Mouse (Mus musculus): ENCODE measurements at regions not wholly inside any gene's neighbourhood (a gene's known extent, or its start where the extent isn't known, plus 50 kb on each side); places are given as distances from the start of the nearest gene placed in this dataset.

DNA sequence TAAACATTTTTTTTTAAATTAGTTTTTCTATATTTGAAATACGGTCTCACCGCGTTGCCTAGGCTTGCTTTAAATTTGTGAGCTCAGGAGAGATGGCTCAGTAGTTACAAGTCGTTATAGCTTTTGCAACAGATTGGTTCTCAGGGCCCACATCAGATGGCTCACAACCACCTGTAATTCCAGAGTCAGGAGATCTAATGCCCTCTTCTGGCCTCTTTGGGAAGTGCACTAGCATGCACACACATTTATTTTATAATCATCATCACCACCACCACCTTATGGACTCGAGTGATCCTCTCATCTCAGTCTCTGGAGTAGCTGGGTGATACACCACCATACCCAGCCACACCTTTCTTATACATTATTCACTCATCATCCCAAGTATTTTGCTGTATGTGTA lies 116.9 kb upstream of the Egln3 start:
- DNase-seq (ENCODE audit: low spot score in 2 of 2), result no peak

DNA sequence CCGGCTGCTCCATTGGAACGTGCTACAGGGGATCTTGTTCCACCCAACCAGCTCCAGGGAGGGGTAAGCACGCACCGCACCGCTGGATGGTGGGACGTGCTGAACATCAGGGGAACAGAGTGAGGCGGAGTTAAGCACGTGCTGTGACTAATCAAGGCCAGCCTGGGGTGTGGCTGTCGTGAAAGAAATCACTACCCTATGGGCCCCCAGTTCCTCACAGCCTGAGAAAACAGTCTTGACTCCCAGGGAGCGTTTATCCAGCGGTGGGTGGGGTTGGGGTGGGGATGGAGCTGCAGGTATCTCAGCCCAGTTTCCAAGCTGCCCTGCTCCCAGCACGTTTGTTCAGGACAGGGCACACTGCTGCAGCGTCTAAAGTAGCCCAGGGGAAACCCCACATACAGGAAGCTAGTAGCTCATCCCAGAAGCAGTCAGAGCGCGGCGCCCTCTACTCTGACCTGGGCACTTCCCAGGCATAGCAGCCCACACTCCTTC lies 113.4 kb upstream of the Egln3 start:
- no peak for DNase-seq (ENCODE audit: low spot score in 2 of 2)

DNA sequence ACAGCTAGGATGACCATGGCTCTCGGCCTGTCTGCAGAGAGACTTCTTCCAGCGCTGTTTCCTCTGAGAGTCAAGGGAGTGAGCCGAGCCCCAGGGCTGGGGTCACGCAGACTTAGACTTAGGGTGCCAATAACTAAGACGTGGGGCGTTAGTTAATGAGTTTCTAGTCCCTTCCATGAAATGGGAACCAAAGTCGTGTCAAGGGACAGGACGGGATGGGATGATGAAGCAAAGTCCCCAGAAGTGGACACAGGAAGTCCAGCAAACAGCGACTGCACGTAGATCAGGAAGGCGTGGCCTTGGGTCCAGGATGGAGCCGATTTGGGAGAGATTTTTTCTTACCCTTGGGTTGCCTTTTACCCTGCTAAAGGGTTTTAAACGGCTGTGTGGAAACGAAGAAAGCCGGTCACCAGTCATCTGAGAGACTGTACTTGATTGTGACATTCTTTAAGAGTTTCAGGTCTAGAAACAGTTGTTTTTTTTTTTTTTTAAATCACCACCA lies 112.5 kb upstream of the Egln3 start:
- no peak for DNase-seq (ENCODE audit: low spot score in 2 of 2)

DNA sequence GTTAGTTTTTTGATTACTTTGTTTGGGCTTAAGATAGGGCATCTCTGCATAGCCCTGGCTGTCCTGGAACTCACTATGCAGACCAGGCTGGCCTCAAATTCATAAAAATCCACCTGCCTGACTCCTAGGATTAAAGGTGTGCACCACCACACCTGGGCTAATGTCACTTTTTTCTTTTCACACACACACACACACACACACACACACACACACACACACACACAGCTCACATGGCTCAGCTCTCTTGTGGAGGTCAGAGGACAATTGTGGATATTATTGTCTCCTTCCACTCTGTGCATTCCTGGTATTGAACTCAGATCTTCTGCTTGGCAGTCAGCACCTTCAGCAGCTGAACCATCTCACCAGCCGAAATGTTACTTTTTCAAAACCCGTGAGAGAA lies 110.5 kb upstream of the Egln3 start:
- DNase-seq (ENCODE audit: low spot score in 2 of 2), result no peak

DNA sequence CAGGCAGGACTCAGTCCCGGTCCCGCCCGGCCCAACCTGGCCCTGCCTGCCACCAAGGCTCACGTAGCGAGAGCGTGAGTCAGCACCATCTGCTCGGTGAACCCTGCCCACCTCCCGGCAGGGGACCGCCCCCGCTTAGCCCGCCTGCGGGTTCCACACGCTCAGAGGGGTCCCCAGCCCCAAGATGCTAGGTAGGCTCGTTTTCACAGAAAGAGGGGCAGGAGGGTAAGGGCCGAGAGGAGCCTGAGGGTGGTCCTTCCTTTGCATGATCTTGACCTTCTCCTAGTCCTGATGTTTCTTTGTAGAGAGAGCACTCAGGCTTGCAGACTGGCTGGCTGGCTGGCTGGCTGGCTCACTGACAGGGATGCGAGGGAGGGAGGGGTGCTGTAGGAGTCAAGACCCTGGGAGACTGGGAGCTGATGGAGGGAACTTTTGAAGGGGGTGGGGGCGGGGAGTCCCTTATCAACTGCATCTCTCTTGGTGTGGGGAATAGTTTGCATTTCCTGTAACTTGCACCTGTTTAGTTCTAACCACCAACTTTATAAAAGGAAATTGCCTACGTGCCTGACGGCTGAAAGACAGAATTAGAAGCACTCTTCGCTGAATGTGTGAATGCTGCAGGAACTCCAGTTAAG lies 109.7 kb upstream of the Egln3 start:
- DNase-seq (ENCODE audit: low spot score in 2 of 2), result peak; percentile 43 to 71

DNA sequence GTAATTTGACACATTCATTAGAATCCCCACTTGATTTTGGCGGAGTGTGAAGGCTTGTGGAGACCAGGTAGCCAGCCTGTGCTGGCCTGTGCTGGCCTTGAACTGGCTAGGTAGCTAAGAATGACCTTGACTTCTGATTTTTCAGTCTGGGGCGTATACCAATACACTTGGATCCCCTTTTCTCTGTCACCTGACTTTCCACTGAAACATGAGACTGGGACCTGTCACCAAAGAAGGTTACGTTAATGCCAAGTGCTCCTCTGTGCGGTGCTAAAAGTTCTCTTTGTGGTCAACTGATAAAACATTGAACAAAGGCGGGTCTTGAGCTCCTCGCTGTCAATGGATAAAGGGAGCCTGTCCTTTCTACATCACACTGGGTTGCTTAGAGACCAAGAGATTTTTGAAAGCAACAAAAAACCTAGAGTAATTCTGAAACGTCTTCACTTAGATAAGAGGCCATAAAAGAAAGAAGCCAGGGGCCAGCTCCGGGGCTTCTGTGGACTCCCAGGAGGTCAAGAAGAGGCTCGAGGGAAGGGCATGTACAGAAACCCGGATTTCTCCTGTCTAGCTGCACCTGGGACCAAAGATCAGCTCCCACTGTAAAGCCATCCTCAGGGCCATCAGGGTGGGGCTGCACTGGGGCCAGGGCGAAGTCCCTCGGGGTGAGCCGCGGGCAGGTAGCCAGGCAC lies 109.0 kb upstream of the Egln3 start:
- no peak for DNase-seq (ENCODE audit: low spot score in 2 of 2)

DNA sequence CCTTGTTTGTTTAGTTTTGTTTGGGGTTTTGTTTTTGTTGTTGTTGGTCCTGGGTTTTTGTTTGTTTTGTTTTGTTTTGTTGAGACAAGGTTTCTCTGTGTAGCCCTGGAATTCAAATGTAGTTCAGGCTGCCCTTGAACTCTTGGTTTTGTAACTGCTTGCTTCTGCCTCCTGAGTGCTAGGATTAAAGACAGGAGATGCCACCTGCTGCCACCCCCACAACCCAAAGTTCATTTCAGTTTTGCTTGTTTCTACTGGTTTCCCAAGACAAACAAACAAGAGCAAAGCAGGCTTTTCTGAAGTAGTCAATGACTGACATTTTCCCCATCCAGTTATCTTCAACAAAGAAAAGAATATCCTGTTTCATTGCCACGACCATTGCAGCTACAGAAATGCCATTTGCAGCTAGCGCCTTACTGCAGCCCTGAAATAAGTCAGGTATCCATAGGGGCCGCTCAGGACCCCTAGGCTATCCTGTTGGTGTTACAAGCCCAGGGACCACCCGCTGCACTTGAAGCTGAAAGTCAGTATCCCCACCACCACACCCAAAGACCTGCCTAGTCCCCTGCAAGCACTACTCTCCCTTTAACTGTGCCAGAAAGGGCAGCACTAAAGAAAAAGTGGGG lies 108.3 kb upstream of the Egln3 start:
- DNase-seq (ENCODE audit: low spot score in 2 of 2), result no peak

DNA sequence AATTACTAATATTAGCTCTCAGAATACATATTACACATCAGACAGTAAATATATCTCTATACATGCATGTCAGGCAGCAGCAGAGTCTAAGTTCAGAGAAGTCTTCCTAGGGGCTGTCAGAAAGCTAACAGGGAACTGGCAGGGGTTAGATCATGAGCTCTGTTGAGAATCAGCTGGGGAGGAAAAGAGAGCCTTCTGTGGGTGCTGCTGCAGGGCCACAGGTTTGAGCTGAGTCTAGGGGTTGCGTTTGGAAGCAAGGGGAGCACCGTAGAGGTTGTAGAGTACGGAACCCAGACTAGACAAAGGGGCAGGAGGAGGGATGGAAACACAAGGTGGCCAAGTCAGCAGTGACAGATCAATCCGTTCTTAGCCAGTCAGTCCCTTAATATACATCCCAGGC lies 106.2 kb upstream of the Egln3 start:
- no peak for DNase-seq (ENCODE audit: low spot score in 2 of 2)

DNA sequence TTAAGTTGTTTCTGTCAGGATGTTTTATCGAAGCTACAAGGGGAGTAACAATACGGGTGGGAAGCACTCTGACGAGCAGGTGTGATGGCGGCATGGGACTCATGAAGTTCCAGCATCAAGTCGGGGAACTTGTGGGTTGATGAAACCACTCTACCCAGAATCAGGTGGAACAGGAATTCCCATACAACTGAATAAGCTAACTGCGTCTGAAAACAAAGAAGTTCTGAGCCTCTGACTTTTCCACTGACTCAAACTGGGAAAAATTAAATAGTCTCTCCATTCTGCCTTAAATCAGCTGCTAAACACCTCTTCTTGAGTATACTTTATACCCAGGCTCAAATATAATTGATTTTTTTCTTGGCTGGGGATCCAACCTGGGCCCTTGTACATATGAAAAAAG lies 105.6 kb upstream of the Egln3 start:
- no peak for DNase-seq (ENCODE audit: low spot score in 2 of 2)

DNA sequence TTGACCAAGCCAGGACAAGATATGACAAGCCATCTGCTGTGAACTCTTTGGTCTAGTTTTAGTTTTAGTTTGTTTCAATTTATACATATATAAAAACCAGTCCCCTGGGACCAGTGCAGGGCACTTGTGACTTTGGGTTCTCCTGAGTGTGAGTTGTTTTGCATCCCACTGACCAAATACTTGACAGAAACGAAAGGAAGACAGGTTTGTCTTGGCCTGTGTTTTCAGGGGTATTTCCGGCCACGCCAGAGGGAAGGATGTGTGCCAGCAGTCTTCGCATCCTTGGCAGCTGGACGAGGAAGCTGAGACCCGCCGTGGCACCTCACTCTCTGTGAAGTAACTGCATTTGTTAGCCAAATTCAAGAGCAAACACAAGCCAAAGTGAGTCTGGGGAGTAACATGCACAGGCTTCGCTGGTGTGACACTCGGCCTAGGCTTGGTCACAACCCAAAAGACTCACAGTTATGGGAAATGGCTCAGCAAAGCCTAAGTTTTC lies 101.5 kb upstream of the Egln3 start:
- DNase-seq (ENCODE audit: low spot score in 2 of 2), result no peak

DNA sequence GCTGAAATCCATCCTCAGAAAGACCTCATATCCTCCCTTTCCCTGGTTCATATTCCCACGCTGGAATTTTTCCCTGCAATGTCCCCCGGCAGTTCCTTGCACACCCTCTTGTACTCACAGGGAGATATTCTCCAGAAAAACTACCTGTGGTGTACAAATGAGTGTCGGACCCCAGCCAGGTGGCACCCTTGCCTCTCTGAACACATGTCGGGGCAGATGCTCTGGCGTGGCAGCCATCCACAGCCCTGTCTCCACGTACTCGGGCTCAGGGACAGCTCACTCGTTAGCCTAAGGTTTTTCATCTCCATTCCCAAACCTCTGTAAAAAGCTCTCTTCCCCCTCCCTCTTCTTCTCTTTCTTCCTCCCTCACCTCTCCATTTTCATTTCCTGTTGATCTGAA lies 100.1 kb upstream of the Egln3 start:
- no peak for DNase-seq (ENCODE audit: low spot score in 2 of 2)

DNA sequence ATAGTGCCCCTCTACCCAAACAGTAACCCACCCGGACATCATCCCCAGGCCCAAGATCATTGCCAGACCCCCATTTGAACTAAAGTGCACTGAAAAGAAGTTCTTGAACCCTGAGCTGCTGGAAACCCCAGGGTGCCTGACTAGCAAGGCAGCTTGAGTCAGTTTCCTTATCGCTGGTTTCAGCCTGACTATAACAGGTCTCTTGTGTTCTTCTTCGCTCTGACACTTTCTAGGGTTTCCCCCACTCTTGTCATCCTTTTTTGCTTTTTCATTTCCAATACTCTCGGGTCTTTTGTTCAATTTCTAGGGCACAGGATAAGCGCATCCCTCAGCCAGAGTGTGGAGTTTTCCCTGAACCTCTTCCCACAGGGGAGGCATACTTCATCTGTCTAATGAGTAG lies 95.8 kb upstream of the Egln3 start:
- DNase-seq (ENCODE audit: low spot score in 2 of 2), result no peak

DNA sequence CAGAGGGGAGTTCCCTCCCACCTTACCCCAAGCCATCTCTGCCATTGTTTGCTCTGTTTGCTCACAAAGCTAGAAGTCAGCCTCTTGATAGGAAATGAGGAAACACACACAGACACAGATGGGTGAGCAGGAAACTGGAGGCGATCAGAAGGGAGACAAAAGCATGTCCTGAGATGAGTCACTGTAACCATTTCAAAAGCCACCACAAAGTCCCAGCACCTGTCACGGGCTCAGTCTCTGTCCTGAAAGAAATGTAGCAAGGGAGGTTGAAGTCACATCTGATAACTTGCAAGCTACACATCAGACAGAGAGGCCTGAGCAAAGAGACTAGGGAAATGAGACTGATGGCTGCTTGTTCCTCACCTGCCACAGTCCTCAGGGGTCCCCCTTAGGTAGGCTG lies 89.6 kb upstream of the Egln3 start:
- no peak for DNase-seq (ENCODE audit: low spot score in 2 of 2)

DNA sequence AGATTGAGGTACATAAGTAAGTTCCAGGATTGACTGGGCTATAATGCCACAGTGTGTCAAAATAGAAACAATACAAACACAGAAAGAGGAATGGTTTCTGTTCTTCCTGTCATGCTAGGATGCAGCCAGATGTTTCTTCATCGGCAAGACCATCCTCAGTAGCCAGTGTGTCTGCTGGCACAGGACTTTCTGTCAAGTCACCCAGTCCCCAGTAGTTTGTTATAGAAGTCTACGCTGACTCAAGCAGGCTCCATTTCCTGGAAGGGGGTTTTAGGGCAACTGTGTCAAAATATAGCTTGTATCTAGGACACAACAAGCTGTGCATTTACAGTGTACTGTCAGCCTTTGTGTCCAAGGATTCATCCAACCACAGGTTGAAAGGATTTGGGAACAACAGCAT lies 86.7 kb upstream of the Egln3 start:
- no peak for DNase-seq (ENCODE audit: low spot score in 2 of 2)

DNA sequence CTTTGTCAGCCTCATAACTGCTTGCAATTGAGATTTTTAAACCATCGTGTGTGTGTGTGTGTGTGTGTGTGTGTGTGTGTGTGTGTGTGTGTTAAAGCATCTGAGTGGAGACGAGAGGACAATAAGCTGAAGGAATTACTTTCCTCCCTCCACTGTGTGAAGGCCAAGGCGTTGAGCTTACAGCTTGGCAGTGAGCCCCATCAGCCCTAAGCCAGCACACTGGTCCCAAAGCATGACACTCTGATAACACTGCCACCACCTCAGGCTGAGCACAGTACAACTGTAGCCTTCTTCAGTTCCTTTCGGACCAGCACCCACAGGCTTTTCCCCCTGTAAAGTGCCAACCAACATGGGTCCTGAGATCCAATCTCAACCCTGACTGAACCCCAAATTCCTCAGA lies 85.1 kb upstream of the Egln3 start:
- no peak for DNase-seq (ENCODE audit: low spot score in 2 of 2)

DNA sequence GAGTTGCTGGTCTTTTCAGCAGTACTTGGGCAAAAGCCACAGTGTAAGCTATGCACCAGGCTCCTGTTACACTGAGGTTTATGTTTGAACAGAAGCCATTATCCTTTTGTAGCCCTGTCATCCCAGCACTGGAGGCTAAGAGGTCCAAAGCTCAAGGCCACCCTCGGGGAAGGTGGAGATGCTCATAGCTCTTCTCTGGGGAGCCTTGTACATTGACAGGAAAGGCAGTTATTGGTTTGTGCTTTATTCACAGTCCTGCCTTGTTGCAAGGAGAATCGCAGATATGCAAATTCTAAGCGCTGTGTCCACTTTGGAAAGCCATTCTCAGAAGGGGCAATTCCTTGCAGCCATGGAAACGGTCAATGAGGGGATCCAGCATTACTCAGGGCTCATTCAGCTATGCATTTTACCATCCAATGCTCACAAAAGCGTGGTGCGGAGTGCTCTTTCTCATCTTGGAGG lies 84.4 kb upstream of the Egln3 start:
- no peak for DNase-seq (ENCODE audit: low spot score in 2 of 2)

DNA sequence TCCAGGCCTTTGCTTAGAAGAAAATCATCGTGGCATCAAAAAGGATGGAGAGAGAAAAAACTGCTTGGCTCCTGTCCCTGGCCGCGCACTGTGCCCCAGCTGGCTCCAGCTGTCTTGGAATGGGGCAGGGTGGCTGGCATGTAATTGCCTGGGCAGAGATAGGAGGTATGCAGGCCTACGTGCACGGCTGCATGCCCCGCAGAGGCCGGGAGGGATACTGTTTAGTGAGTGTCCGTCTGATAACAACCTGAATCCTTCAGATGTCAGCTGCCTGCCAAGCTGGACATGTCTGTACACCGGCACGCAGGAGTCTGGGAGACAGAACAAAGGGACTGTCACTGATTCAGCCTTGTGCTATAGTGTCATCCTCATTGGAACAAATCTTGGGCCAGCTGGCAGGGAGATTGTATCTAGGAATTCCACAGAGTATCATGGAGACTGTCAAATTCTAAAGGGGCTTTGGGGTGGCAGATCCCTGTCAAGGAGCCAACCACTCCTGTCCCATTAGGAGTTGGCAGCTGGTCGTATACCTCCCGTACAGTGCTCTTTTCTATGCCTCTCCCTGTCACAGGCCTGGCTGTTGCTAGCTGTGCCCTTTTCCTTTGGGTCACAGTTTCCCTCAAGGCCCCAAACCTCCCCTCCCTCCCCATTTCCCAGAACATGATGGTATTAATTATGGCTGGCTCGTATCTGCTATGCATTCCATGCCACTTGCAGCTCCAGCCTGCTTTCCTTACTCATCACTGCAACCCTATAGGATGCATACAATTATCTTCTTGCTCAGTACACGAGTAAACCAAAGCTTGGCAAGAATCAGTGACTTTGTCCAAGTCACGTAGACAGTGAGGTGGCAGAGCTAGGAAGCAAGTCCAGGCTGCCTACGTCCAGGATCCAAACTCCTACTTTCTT lies 83.5 kb upstream of the Egln3 start:
- DNase-seq (ENCODE audit: low spot score in 2 of 2), result no peak

DNA sequence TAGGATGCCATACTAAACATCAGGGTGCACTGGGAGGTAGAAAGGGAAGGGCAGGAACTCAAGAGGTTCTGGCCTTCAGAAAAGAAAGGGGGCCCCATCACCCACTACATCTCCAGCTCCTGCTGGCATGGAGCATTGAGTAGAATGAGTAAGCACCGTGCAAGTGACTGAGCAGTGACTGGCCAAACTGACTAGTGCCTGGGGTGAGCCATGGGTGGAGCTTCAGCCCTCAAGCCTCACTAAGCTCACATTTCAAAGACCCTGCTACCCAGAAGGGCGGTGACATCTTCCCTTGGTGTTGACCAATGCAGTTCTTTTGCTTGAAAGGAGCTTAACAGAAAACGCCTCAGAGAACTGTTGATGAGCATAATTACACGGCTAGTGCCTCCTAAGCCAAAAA lies 80.0 kb upstream of the Egln3 start:
- no peak for DNase-seq (ENCODE audit: low spot score in 2 of 2)

DNA sequence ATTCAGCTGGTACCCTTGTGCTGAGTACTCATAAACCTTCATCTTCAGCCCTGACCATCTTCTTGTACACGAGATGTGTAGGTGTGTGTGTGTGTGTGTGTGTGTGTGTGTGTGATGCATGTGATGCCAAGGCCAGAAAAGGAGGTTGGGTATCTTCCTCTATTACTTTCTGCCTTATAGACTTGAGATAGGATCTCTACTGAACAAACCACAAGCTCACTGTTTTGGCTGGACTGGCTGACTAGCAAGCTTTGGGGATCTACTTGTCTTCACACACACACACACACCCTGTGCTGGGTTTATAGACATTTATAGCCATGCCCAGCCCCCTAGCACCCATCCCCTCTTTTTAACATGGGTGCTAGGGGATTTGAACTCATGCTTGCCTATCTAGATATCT lies 79.4 kb upstream of the Egln3 start:
- no peak for DNase-seq (ENCODE audit: low spot score in 2 of 2)

DNA sequence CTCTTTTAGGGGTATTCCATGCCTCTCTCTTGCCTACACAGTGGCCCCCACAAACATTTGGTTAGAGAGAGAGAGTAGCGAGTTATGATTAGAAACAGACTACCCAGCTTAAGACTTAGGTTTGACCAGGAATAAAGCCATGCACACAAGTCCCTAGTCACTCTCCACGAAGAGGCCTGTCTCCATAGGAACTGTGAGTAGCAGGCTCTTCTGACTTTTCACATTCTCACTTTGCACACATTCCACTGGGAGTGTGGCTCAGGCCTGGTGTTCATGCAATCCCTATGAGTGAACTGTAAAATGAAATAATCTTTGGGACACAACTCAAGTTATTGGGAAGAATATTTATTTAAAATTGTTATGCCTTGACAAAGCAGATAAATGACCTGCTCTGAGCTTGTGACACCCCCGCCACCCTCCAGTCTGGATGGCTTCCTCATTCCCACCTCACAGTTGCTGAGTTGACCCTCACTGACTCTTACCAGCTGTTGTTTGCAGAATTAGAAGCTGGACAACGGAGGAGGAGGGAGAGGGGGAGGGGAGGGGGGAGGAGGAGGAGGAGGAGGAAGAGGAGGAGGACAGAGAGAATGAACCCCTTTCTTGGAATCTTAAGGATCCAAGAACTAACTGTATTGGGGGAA lies 78.7 kb upstream of the Egln3 start:
- no peak for DNase-seq (ENCODE audit: low spot score in 2 of 2)

DNA sequence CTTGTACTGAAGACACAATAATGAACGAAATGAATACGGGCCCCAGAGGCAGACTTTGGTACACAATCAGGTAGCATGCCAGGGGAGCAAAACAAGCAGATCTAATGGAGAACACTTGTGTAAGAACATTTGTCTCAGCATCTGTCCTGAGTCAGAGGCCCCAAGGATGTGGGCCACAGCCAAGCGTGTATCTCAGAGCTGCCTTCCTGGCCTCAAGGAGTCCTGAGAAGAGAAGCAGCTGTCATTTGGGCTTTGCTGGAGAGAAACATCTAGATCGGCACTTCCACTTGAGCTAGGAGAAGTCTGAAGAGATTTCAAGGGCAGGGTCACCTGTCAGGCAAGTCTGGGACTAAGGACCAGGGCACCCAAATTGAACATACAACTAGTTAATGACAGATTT lies 76.8 kb upstream of the Egln3 start:
- DNase-seq (ENCODE audit: low spot score in 2 of 2), result no peak
